Mouse (Mus musculus): ENCODE measurements at regions not wholly inside any gene's neighbourhood (a gene's known extent, or its start where the extent isn't known, plus 50 kb on each side); places are given as distances from the start of the nearest gene placed in this dataset.

- no peaks in the 10 kb centered on the region for H3K27me3 ChIP-seq (ENCODE audit: control insufficient read depth, insufficient read depth, low read length)
- TF ChIP-seq CTCF (IDR thresholded peaks at IDR 0.05; ENCODE audit: control insufficient read depth, insufficient read depth, insufficient replicate concordance, low read depth, low read length) (no peak), POLR2A (IDR thresholded peaks at IDR 0.05; ENCODE audit: control insufficient read depth, low read depth, low read length) (no peak)
These were observed 56.2 kb upstream of the Nt5e start for GRCm38 (mm10) chr9:88270836-88271235.

DNA sequence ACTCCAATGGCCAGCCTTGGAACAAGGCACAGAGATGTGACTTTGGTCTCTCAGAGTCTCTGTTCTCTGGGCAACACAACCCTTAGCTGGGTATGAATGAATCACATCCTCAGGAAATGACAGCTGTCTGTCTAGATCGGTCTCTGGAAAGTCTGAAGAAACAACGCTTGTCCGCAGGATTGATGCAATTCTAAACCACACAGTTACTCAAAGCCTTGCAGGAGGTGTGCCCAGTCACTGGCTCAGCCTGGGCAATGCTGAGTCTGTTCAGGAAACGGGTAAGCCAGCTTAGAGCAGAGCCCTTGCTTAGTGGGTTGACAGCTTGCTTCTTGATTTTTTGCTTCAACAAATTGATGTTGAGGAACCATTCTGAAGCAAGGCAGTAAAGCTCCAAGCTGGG is 53.7 kb upstream of the Nt5e start:
- Histone ChIP-seq H3K36me3 (ENCODE audit: control insufficient read depth, insufficient read depth, low read length) (no peaks in the 10 kb centered on the region), H3K4me1 (ENCODE audit: control insufficient read depth, insufficient read depth, low read length) (no peaks in the 10 kb centered on the region), H3K4me3 (ENCODE audit: control insufficient read depth, low read depth, low read length) (no peak overlapping the region), H3K27ac (ENCODE audit: control insufficient read depth, insufficient read depth, low read depth, low read length) (no peak overlapping the region), H3K27me3 (ENCODE audit: control insufficient read depth, insufficient read depth, low read length) (no peaks in the 10 kb centered on the region)
- no peak for TF ChIP-seq CTCF (IDR thresholded peaks at IDR 0.05; ENCODE audit: control insufficient read depth, insufficient read depth, insufficient replicate concordance, low read depth, low read length)

More at GRCm38 (mm10) chr9:88270836-88271235, 56.2 kb upstream of the Nt5e start:
- H3K27ac ChIP-seq (ENCODE audit: control insufficient read depth, insufficient read depth, low read depth, low read length) = no peak overlapping the region
- no peak overlapping the region for H3K4me3 ChIP-seq (ENCODE audit: control insufficient read depth, low read depth, low read length)
- H3K36me3 ChIP-seq (ENCODE audit: control insufficient read depth, insufficient read depth, low read length) = no peaks in the 10 kb centered on the region
- H3K4me1 ChIP-seq (ENCODE audit: control insufficient read depth, insufficient read depth, low read length) = no peaks in the 10 kb centered on the region

GRCm38 (mm10) chr9:88274040-88274439 is 53.0 kb upstream of the Nt5e start:
- Histone ChIP-seq H3K27ac (ENCODE audit: control insufficient read depth, insufficient read depth, low read depth, low read length) (no peak overlapping the region), H3K27me3 (ENCODE audit: control insufficient read depth, insufficient read depth, low read length) (no peaks in the 10 kb centered on the region), H3K36me3 (ENCODE audit: control insufficient read depth, insufficient read depth, low read length) (no peaks in the 10 kb centered on the region), H3K4me3 (ENCODE audit: control insufficient read depth, low read depth, low read length) (no peak overlapping the region), H3K4me1 (ENCODE audit: control insufficient read depth, insufficient read depth, low read length) (no peaks in the 10 kb centered on the region)
- TF ChIP-seq POLR2A (IDR thresholded peaks at IDR 0.05; ENCODE audit: control insufficient read depth, low read depth, low read length) (no peak), CTCF (IDR thresholded peaks at IDR 0.05; ENCODE audit: control insufficient read depth, insufficient read depth, insufficient replicate concordance, low read depth, low read length) (no peak)

GRCm38 (mm10) chr9:88274681-88275336 is 52.2 kb upstream of the Nt5e start:
- Histone ChIP-seq H3K36me3 (ENCODE audit: control insufficient read depth, insufficient read depth, low read length) (no peaks in the 10 kb centered on the region), H3K4me1 (ENCODE audit: control insufficient read depth, insufficient read depth, low read length) (no peaks in the 10 kb centered on the region), H3K27ac (ENCODE audit: control insufficient read depth, insufficient read depth, low read depth, low read length) (no peak overlapping the region), H3K27me3 (ENCODE audit: control insufficient read depth, insufficient read depth, low read length) (no peaks in the 10 kb centered on the region), H3K4me3 (ENCODE audit: control insufficient read depth, low read depth, low read length) (no peak overlapping the region)
- TF ChIP-seq CTCF (IDR thresholded peaks at IDR 0.05; ENCODE audit: control insufficient read depth, insufficient read depth, insufficient replicate concordance, low read depth, low read length) = no peak

GRCm38 (mm10) chr9:88276023-88276568 is 50.9 kb upstream of the Nt5e start:
- no peak for TF ChIP-seq CTCF (IDR thresholded peaks at IDR 0.05; ENCODE audit: control insufficient read depth, insufficient read depth, insufficient replicate concordance, low read depth, low read length)
- TF ChIP-seq POLR2A (IDR thresholded peaks at IDR 0.05; ENCODE audit: control insufficient read depth, low read depth, low read length) = no peak
- Histone ChIP-seq H3K27me3 (ENCODE audit: control insufficient read depth, insufficient read depth, low read length) (no peaks in the 10 kb centered on the region), H3K4me3 (ENCODE audit: control insufficient read depth, low read depth, low read length) (no peak overlapping the region), H3K4me1 (ENCODE audit: control insufficient read depth, insufficient read depth, low read length) (no peaks in the 10 kb centered on the region), H3K27ac (ENCODE audit: control insufficient read depth, insufficient read depth, low read depth, low read length) (no peak overlapping the region), H3K36me3 (ENCODE audit: control insufficient read depth, insufficient read depth, low read length) (no peaks in the 10 kb centered on the region)

DNA sequence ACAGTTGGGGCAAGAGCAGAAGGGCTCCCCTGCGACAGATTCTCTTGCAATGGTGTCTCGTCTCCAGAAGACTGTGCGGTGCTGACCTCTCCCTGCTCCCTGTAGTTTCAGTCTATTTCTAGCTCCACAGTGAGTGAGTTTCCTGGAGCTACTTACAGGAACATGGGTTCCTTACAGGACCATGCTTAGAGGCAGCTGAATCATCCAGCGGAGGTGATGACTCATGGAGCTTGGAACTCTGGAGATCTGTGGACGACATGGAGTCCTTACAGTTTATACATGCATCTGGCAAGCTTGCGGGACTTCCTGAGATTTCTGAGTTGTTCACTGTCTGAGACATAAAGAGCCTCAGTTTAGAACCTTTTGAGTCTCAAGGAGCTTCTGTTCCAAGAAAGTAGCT is 50.0 kb upstream of the Nt5e start:
- Histone ChIP-seq H3K4me1 (ENCODE audit: control insufficient read depth, insufficient read depth, low read length) (no peaks in the 10 kb centered on the region), H3K36me3 (ENCODE audit: control insufficient read depth, insufficient read depth, low read length) (no peaks in the 10 kb centered on the region), H3K27ac (ENCODE audit: control insufficient read depth, insufficient read depth, low read depth, low read length) (no peak overlapping the region), H3K27me3 (ENCODE audit: control insufficient read depth, insufficient read depth, low read length) (no peaks in the 10 kb centered on the region), H3K4me3 (ENCODE audit: control insufficient read depth, low read depth, low read length) (no peak overlapping the region)
- TF ChIP-seq POLR2A (IDR thresholded peaks at IDR 0.05; ENCODE audit: control insufficient read depth, low read depth, low read length) = no peak
- TF ChIP-seq CTCF (IDR thresholded peaks at IDR 0.05; ENCODE audit: control insufficient read depth, insufficient read depth, insufficient replicate concordance, low read depth, low read length) = no peak
